19 mouse cellular contexts compared by ENCODE assay signal in genomic region chr4:129920542-129921313, GRCm38 (mm10). TPM values are rescaled to one million over a fixed set of nuclear protein-coding genes. Genes with fewer than 3 reads are reported as not detected.
DNase-seq lines count a peak whose midpoint lies in the region; ATAC-seq and TF ChIP-seq lines count a peak whose summit lies in the region.
"Had no signal": no experiment of that assay in that cellular context is flagged by ENCODE, and none has a peak within 500 bp of the region (broad histone marks: within the 10 kb centered on the region; RNA-seq: fewer than 3 reads in every experiment).

No protein-coding gene starts in this region.

- no peak overlapping the region for H3K4me2 ChIP-seq in intestine, embryonic 16.5 days (ENCODE audit: low read depth, low read length)
- no peak overlapping the region for H3K4me2 ChIP-seq in intestine, embryonic 15.5 days (replicated peaks)
- no peak overlapping the region for H3K4me2 ChIP-seq in heart, embryonic 16.5 days (ENCODE audit: low read depth, low read length)
- H3K4me2 ChIP-seq: hindbrain, embryonic 13.5 days; lung, embryonic 14.5 days had no signal

- 0 out of 2 replicates have a peak overlapping the region, but pooled peaks have one; percentile 27 for H3K9ac ChIP-seq in intestine, embryonic 16.5 days (ENCODE audit: low read depth, low read length)
- no peak overlapping the region for H3K9ac ChIP-seq in intestine, embryonic 15.5 days
- peak overlapping the region; percentile 58 for H3K9ac ChIP-seq in heart, embryonic 16.5 days (ENCODE audit: low read length)
- H3K9ac ChIP-seq: hindbrain, embryonic 13.5 days; lung, embryonic 14.5 days had no signal

- no peak for ATAC-seq in intestine, embryonic 16.5 days
- no peak for ATAC-seq in intestine, embryonic 15.5 days
- no peak for ATAC-seq in heart, embryonic 16.5 days (replicated peaks; ENCODE audit: extremely low read depth, insufficient read depth, low FRiP score)
- ATAC-seq: forebrain, embryonic 16.5 days had no signal

- WGBS in intestine, embryonic 16.5 days, result 84% methylated on average over 15 of the region's 15 CpGs
- 85% methylated on average over 15 of the region's 15 CpGs for WGBS in intestine, embryonic 15.5 days
- 84% methylated on average over 15 of the region's 15 CpGs for WGBS in heart, embryonic 16.5 days

- H3K4me3 ChIP-seq in gastrocnemius, adult 2 months, result no peak overlapping the region
- H3K4me3 ChIP-seq in intestine, embryonic 16.5 days (ENCODE audit: low read length), result no peak overlapping the region
- no peak overlapping the region for H3K4me3 ChIP-seq in intestine, embryonic 15.5 days (replicated peaks)
- H3K4me3 ChIP-seq in heart, embryonic 16.5 days (ENCODE audit: low read length), result no peak overlapping the region
- H3K4me3 ChIP-seq: erythroblast, embryonic 14.5 days; hindbrain, embryonic 13.5 days had no signal

- no peaks in the 10 kb centered on the region for H3K36me3 ChIP-seq in intestine, embryonic 16.5 days (ENCODE audit: control insufficient read depth, insufficient read depth, low read length)
- H3K36me3 ChIP-seq in intestine, embryonic 15.5 days, result no peaks in the 10 kb centered on the region
- H3K36me3 ChIP-seq in heart, embryonic 16.5 days (ENCODE audit: control insufficient read depth, insufficient read depth), result no peaks in the 10 kb centered on the region
- H3K36me3 ChIP-seq: hindbrain, embryonic 13.5 days had no signal

- no peak for DNase-seq in gastrocnemius, adult 2 months
- DNase-seq in gastrocnemius, postnatal 36 days, result no peak
- peak; percentile 63 for DNase-seq in adrenal gland, adult 8-10 months
- DNase-seq in embryo, embryonic 10 days (ENCODE audit: low spot score), result no peak
- no peak for DNase-seq in urinary bladder, postnatal 36 days (ENCODE audit: low spot score in 2 of 2)
- DNase-seq: cerebellum, adult 18-20 months; kidney, adult 8-10 months; kidney, postnatal 4 days; layer of hippocampus, postnatal 36 days; lung, embryonic 14.5 days had no signal

- TF ChIP-seq CTCF in gastrocnemius, adult 2 months (IDR thresholded peaks at IDR 0.05), result no peak

- peak overlapping the region; percentile 53; the same call in 1 of the 2 replicates for H3K27ac ChIP-seq in gastrocnemius, adult 2 months
- H3K27ac ChIP-seq in intestine, embryonic 16.5 days (ENCODE audit: low read length), result no peak overlapping the region
- H3K27ac ChIP-seq in intestine, embryonic 15.5 days, result no peak overlapping the region
- H3K27ac ChIP-seq in heart, embryonic 16.5 days (ENCODE audit: low read length), result peak overlapping the region; percentile 82
- H3K27ac ChIP-seq: hindbrain, embryonic 13.5 days had no signal

- H3K27me3 ChIP-seq in intestine, embryonic 16.5 days (replicated peaks; ENCODE audit: control insufficient read depth, insufficient read depth, low read length), result no peaks in the 10 kb centered on the region
- H3K27me3 ChIP-seq in intestine, embryonic 15.5 days (replicated peaks), result no peaks in the 10 kb centered on the region
- no peaks in the 10 kb centered on the region for H3K27me3 ChIP-seq in heart, embryonic 16.5 days (ENCODE audit: control insufficient read depth, insufficient read depth, low read length)
- H3K27me3 ChIP-seq: hindbrain, embryonic 13.5 days had no signal

- H3K4me1 ChIP-seq in intestine, embryonic 16.5 days (ENCODE audit: control insufficient read depth, insufficient read depth, low read length), result peaks cover 5% of the 10 kb centered on the region; the same call in 1 of the 2 replicates
- H3K4me1 ChIP-seq in intestine, embryonic 15.5 days (replicated peaks), result peaks cover 3% of the 10 kb centered on the region; the same call in 1 of the 2 replicates
- peaks cover 35% of the 10 kb centered on the region for H3K4me1 ChIP-seq in heart, embryonic 16.5 days (ENCODE audit: control insufficient read depth, insufficient read depth, low read length)

- intact Hi-C loops in gastrocnemius, adult 2 months (cut with DNase I), result no loop called here
- intact Hi-C loops in gastrocnemius, postnatal 36 days (cut with DNase I), result loop anchor here (5.0 kb wide), 1 partner anchor 38 kb away; no protein-coding TSS in a partner anchor

- no peaks in the 10 kb centered on the region for H3K9me3 ChIP-seq in intestine, embryonic 16.5 days (ENCODE audit: control insufficient read depth, low read length)
- no peaks in the 10 kb centered on the region for H3K9me3 ChIP-seq in intestine, embryonic 15.5 days
- H3K9me3 ChIP-seq in heart, embryonic 16.5 days (replicated peaks; ENCODE audit: control insufficient read depth, low read length), result no peaks in the 10 kb centered on the region
- H3K9me3 ChIP-seq: hindbrain, embryonic 13.5 days had no signal

RNA-seq across cellular contexts. Expression of gene Spocd1, which starts 8.3 kb away (rescaled TPM):
- total RNA-seq in gastrocnemius, adult 2 months (2021), result not detected
- total RNA-seq in gastrocnemius, postnatal 36 days (2021), result not detected
- 0.04 TPM in 1 of 2 replicates, not detected in the other for polyA plus RNA-seq in intestine, embryonic 16.5 days (2015; fragmentation: Nextera tagmentation; extraction: Ambion mirVana)
- 0.09 TPM in 1 of 2 replicates, not detected in the other for polyA plus RNA-seq in intestine, embryonic 15.5 days (2015; fragmentation: Nextera tagmentation; extraction: Ambion mirVana)
- total RNA-seq in adrenal gland, adult 8-10 months (2022), result 1 to 10 TPM; 1.2 to 2.7 (median 2.1) TPM
- polyA plus RNA-seq in heart, embryonic 16.5 days (2015; fragmentation: Nextera tagmentation; extraction: Ambion mirVana), result 0.22 and 0.35 TPM in 2 replicates
- total RNA-seq: gastrocnemius, adult 8-10 months; neutrophil, adult 5-6 weeks had no signal
- polyA plus RNA-seq: erythroblast, embryonic 14.5 days; forebrain, embryonic 16.5 days; hindbrain, embryonic 13.5 days; limb, embryonic 11.5 days; lung, embryonic 14.5 days had no signal

Comparison
In these comparisons a context has a peak if more than half of its experiments do, and no peak if none do; other contexts are left out.
1. H3K27ac ChIP-seq: peak in gastrocnemius, adult 2 months (single experiment) and heart, embryonic 16.5 days (single experiment); none in intestine, embryonic 16.5 days (single experiment) and intestine, embryonic 15.5 days (single experiment).